Mouse (Mus musculus): ENCODE data around the gene Gm9376.

DNA sequence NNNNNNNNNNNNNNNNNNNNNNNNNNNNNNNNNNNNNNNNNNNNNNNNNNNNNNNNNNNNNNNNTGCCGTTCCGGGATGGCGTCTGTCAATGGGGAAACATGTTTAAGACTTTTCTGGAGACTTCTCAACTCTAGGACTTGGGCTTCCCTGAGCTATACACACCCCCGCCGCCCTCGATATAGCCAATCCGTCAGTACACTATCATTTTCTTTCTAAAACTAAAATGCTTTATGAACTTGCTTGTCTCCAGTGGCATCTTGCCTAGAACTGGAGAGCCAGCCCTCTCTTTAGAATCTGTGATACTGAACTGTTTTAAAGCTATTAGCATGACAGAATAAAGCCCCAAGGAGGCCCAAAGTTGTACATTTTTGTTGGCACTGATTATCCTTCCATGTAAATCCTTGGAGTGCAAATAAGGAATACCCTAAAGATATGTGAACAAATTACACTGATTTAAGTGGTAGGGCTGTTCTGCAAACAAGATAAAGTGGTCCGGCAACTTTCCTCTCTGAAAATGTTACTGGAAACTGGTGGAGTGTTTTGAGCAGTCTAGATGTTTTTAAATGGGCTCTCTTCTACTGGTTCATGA lies 34.3 kb upstream of the Gm9376 start:
- no peak for TF ChIP-seq CTCF (IDR thresholded peaks at IDR 0.05; ENCODE audit: borderline replicate concordance, insufficient read depth, low read depth, low read length)
- no peak for TF ChIP-seq POLR2A (IDR thresholded peaks at IDR 0.05; ENCODE audit: borderline replicate concordance, insufficient read depth, low read length)
